Mouse (Mus musculus) limb, embryonic 12.5 days (tissue): ENCODE data around the gene Pnrc1. TPM values are rescaled to one million over a fixed set of nuclear protein-coding genes. Genes with fewer than 3 reads are reported as not detected.
"Not testable (repeated sequence)": the region's sequence is repeated elsewhere in the genome, so short reads cannot be mapped to it uniquely, and the experiment has no call there.

ENCODE experiments used
- ATAC-seq: fragments of 200-750 bp; cut with Nextera tagmentation; 2 replicates; pipeline ENCODE4 v1.8.0; 2017; ENCODE audit warnings: low read depth, moderate TSS enrichment; ENCODE audit not compliant: insufficient number of reproducible peaks, insufficient read depth, low FRiP score, low TSS enrichment
- H3K27ac ChIP-seq: fragments of 300-500 bp; sonication (generic); 2 replicates; pipeline ENCODE4 v1.5.1; 2016; ENCODE audit warnings: mild to moderate bottlenecking, moderate library complexity
- H3K27me3 ChIP-seq: fragments of 300-500 bp; sonication (generic); 2 replicates; pipeline ENCODE4 v1.6.1; 2016; ENCODE audit warnings: mild to moderate bottlenecking, moderate library complexity
- H3K36me3 ChIP-seq: fragments of 300-500 bp; sonication (generic); 2 replicates; pipeline ENCODE4 v1.6.1; 2016; ENCODE audit warnings: mild to moderate bottlenecking, moderate library complexity
- H3K4me1 ChIP-seq: fragments of 300-500 bp; sonication (generic); replicated peaks from 2 replicates; pipeline ENCODE4 v1.6.1; 2016
- H3K4me2 ChIP-seq: fragments of 300-500 bp; sonication (generic); 2 replicates; pipeline ENCODE4 v1.6.1; 2016; ENCODE audit warnings: mild to moderate bottlenecking, moderate library complexity
- H3K4me3 ChIP-seq: fragments of 300-500 bp; sonication (generic); replicated peaks from 2 replicates; pipeline ENCODE4 v1.5.1; 2016; ENCODE audit warnings: mild to moderate bottlenecking
- H3K9ac ChIP-seq: fragments of 300-500 bp; sonication (generic); replicated peaks from 2 replicates; pipeline ENCODE4 v1.6.1; 2016; ENCODE audit warnings: mild to moderate bottlenecking, moderate library complexity
- H3K9me3 ChIP-seq: fragments of 300-500 bp; sonication (generic); 2 replicates; pipeline ENCODE4 v1.6.1; 2016; ENCODE audit warnings: mild to moderate bottlenecking, moderate library complexity
- WGBS: fragments of 180-500 bp; shearing (Covaris S2); methylation state at CpG from one replicate; pipeline ENCODE4 v1.1.7; 2016; 5-methylcytosine and 5-hydroxymethylcytosine counted together
- polyA plus RNA-seq: library from polyadenylated mRNA; unstranded; fragments of >200 nt; fragmentation: Nextera tagmentation; extraction: Ambion mirVana; gene quantifications from 2 replicates; pipeline ENCODE4 v1.2.1, GENCODE M21; 2016

The Pnrc1 gene
- polyA plus RNA-seq, 1 experiment from 2014 or later: 128 TPM

DNA sequence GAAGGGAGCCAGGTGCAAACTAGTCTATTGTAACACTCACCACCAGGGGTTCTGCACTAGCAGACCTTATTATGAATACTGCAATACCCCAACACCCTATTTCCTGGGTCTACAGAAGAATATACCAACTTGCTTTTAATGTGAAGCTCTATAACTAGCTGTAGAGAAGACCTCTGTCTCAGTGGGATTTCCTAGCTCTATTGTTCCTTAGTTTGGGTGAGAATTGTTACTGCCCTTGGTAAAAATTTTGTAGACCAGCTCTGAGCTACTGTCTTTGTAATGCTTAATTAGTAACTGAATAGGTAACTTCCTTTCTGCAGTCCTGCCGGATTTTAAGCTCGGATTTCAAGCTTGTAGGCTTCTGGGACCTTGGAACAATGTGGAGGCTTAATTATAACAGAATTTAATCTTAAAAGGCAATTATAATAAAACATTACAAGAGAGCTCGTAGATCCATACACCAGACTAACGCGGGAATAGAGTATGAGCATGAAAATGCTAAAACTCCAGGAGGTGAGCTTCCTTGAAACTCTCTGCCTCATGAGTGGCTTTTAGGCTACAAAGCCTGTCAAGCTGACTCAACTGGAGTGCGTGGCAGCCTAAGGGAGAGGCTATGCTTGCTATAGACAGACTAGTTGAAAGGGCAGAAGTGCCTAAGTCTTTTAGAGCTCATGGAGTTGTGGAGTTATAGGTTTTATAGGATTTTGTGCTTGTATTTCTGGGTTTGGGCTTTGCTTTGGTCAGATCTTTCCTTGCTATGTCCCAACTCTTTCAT lies 11.1 kb upstream of the Pnrc1 start:
- not testable (repeated sequence) for H3K9me3 ChIP-seq, H3K9ac ChIP-seq, H3K27ac ChIP-seq, H3K27me3 ChIP-seq, ATAC-seq, H3K4me1 ChIP-seq, H3K4me2 ChIP-seq, H3K36me3 ChIP-seq, H3K4me3 ChIP-seq
- 85% methylated on average over 6 of the region's 6 CpGs for WGBS

DNA sequence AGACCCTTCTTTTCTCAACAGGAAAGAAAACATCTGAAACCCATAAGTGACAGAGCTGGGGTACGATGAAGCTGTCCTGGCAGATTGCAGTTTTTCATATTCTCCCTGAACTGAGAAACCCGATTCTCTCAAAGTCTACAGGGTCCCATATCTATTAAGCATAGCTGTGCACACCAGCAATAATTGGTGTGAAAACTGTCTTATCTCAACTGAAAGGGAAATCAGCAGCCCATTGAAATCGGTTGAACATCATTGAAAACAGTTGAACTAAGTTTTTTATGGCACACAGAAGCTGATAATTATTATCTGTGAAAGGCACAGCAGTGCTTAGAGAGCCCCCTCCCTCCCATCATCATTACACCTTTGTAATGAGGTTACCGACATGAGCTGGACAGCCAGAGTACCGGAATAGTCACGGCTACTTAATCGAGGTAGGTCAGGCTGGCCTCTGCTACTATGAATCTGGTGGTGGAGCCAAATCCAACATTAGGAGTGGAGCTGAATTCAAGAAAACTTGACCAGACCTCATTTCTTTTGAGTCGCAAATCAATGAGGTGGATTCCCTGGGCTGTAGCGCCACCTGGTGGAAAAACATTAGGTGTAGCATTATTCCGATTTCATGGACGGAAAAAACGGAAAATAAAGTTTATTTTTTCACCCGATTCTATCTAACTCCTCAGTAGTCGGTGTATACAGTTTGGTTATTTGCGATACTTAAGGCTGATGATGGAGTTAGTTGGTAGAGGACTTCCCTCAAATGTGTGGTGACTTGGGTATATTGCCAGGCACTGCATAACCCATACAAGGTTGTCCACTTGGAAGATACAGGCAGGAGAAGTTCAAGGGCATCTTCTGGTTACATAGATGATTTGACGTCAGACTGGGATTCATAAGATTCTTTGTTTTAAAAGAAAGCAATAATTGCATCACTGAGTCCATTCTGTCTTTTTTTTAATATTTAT lies 2.7 kb upstream of the Pnrc1 start:
- ATAC-seq: no peak
- no peaks in the 10 kb centered on the region for H3K36me3 ChIP-seq
- 21% methylated on average over 16 of the region's 16 CpGs for WGBS
- H3K4me1 ChIP-seq: peaks cover 7% of the 10 kb centered on the region; the same call in 1 of the 2 replicates
- no peak overlapping the region for H3K4me3 ChIP-seq
- no peak overlapping the region for H3K27ac ChIP-seq
- H3K4me2 ChIP-seq: peak overlapping the region; percentile 30; the same call in 1 of the 2 replicates
- H3K27me3 ChIP-seq: no peaks in the 10 kb centered on the region
- H3K9ac ChIP-seq: no peak overlapping the region
- H3K9me3 ChIP-seq: no peaks in the 10 kb centered on the region

DNA sequence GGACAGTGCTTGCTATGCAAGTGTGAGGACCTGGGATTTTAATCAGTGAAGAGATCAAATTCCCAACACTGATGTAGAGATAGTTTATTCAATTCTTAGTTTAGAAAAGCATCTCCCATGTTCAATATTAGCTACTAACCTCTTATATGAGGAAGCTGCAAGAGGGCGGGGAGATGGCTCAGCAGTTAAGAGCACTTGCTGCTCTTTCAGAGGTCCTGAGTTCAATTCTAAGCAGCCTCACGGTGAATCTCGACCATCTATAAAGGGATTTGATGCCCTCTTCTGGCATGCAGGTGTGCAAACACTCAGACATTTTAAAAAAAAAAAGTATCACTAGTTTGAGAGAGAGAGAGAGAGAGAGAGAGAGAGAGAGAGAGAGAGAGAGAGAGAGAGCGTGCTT lies 915 bp upstream of the Pnrc1 start:
- Histone ChIP-seq H3K9ac (no peak overlapping the region), H3K27ac (peak overlapping the region; percentile 81), H3K36me3 (no peaks in the 10 kb centered on the region), H3K9me3 (no peaks in the 10 kb centered on the region), H3K27me3 (no peaks in the 10 kb centered on the region), H3K4me3 (no peak overlapping the region), H3K4me2 (no peak overlapping the region), H3K4me1 (peaks cover 7% of the 10 kb centered on the region; the same call in 1 of the 2 replicates)
- WGBS: 66% methylated on average over 4 of the region's 4 CpGs
- no peak for ATAC-seq

DNA sequence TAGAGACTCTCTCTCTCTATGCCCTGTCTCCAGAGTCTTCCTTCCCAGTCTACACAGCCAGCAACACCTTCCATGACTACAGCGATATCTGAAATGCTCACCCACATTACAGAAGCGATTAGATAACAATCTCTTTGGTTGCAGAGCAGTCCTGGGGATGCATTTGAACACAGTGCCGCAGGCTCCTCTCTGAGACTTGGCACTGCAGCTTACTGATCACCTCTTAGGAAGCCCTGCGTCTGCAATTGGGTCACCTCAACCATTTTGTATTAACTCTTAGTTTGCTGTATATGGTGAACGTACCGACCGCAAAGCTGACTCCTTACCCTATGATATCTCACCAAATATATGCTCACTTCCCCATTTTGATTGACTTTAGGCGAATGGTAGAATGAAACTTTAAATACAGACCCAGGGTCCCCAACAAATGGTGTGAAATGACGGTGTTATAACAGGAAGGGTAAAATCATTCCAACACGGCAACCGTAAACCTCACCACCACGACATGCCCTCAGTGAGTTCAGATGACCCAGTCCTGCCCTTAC lies 785 bp downstream of the Pnrc1 start:
- H3K27ac ChIP-seq: peak overlapping the region; percentile 69
- WGBS: 83% methylated on average over 12 of the region's 12 CpGs
- no peak overlapping the region; the same call in 1 of the 2 replicates for H3K9ac ChIP-seq
- H3K4me3 ChIP-seq: peak overlapping the region; percentile 29
- peaks cover 7% of the 10 kb centered on the region; the same call in 1 of the 2 replicates for H3K4me1 ChIP-seq
- H3K27me3 ChIP-seq: no peaks in the 10 kb centered on the region
- no peaks in the 10 kb centered on the region for H3K36me3 ChIP-seq
- H3K4me2 ChIP-seq: peak overlapping the region; percentile 43
- ATAC-seq: no peak
- no peaks in the 10 kb centered on the region for H3K9me3 ChIP-seq

DNA sequence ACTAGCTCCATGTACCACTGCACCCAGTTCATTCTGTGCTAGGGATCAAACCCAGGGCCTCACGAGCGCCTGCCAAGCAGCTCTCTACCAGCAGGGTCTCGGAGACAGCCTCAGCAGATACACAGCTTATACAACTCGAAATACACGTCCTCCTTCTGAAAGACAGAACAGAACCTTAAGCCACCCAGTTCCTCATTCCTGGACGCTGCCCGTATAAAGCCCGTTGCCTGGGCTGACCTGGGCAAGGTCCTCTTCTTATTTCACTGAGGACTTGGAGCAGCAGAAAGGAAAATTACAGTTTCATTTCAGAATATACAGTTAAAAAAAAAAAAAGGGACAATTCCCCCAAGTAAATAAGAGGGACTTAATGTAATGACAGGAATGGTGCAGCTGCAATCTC lies 4.5 kb downstream of the Pnrc1 start:
- Histone ChIP-seq H3K4me3 (no peak overlapping the region), H3K4me1 (peaks cover 6% of the 10 kb centered on the region; the same call in 1 of the 2 replicates)
- ATAC-seq: no peak

DNA sequence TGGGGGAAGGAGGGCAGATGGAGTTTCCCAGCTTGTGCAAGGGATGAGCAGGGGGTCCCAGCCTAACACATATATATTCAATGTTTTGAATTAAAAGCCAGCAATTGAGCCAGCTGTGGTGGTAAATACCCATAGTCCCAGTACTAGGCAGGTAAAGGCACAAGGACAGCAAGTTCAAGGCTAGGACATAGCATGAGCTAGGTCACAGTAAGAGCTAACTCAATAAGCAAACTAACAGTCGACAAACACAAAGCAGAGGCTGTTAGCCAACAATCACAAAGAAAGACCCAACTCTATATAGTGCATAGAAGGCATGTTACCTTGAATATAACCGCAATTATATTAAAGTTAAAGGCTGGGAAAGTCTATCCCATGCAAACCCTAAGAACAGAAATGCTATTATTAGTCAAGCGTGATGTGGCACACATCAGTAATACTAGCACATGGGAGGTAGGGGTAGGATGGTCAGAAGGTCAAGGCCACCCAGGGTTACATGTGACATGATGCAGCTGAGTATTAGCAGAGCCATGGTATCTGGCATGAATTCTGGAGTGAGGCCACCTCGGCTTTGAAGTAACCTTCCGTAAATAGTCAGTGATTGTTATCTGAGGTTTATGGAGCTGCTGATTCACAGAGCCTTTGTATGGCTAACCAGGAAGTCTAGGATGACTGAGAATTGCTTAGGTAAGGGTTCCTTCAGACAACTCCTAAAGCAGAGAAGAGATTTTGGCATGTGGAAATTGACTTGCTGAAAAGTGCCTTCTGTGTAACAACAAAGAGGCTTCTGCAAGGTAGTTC lies 5.7 kb downstream of the Pnrc1 start:
- Histone ChIP-seq H3K27me3 (no peaks in the 10 kb centered on the region), H3K9ac (no peak overlapping the region), H3K4me1 (0 out of 2 replicates have a peak, but pooled peaks cover 2% of the 10 kb centered on the region), H3K4me2 (no peak overlapping the region), H3K4me3 (no peak overlapping the region), H3K36me3 (no peaks in the 10 kb centered on the region), H3K27ac (no peak overlapping the region), H3K9me3 (no peaks in the 10 kb centered on the region)
- ATAC-seq: no peak
- 75% methylated on average over 5 of the region's 5 CpGs for WGBS

More for the DNA sequence above, 4.5 kb downstream of the Pnrc1 start:
- WGBS: 89% methylated on average over 8 of the region's 8 CpGs
- Histone ChIP-seq H3K9ac (no peak overlapping the region), H3K9me3 (no peaks in the 10 kb centered on the region), H3K27me3 (no peaks in the 10 kb centered on the region), H3K4me2 (no peak overlapping the region), H3K36me3 (no peaks in the 10 kb centered on the region), H3K27ac (no peak overlapping the region)

DNA sequence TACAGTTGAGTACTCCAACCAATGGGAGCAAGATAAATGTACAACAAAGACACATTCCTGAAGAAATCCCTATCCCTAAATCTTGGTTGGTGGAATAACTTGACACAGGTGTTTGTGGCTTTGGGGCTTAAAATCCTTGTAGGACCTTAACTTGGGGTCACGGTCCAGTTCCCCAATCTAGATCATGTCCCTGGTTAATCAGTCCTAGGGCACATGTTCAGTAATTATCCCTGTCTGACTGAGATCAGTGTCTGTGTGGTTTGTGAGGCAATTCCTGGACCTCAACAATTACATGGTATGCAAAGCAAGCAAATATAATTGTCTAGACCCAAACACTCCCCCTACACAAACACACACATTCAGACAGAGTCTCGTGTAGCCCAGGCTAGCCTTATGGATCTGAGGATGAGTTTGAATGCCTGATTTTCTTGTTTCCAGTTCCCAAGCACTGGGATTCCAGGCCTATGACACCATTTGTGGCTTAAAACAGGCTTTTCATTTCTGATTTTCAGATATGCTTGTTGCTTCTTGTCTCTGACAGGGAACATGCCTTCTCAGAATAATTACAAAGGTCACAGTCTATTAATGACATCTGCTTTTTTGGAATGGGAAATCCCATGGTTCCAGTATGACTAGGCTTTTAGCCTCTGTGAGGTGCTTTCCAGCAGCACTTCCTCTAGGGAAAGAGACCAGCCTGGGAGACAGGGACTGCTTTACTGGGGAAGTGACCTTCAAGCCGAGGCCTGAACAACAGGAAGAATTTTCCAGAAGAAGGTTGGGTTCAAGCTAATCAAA lies 7.9 kb downstream of the Pnrc1 start:
- Histone ChIP-seq H3K4me3 (no peak overlapping the region), H3K4me1 (no peaks in the 10 kb centered on the region), H3K9ac (no peak overlapping the region), H3K36me3 (no peaks in the 10 kb centered on the region), H3K9me3 (no peaks in the 10 kb centered on the region), H3K27me3 (no peaks in the 10 kb centered on the region), H3K27ac (no peak overlapping the region), H3K4me2 (no peak overlapping the region)
- WGBS: 76% methylated on average over 3 of the region's 3 CpGs
- no peak for ATAC-seq

DNA sequence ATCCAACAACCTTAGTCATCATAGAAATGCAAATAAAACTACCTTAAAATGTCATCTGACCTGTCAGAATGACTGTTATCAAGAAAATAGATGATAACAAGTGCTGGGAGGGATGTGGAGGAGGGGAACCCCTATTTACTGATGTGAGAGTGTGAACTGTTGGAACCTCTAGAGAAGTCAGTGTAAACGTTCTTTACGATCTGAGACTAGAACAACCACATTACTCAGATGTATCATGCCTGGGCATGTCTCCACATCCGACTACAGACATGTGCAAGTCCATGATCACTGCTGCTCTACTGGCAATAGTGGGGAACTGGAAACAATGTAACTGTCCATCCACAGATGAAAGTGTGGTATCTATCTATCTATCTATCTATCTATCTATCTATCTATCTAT lies 16.5 kb downstream of the Pnrc1 start:
- Histone ChIP-seq H3K4me1 (0 out of 2 replicates have a peak, but pooled peaks cover 3% of the 10 kb centered on the region), H3K27me3 (no peaks in the 10 kb centered on the region), H3K27ac (no peak overlapping the region), H3K36me3 (no peaks in the 10 kb centered on the region), H3K9ac (no peak overlapping the region), H3K9me3 (no peaks in the 10 kb centered on the region), H3K4me3 (no peak overlapping the region), H3K4me2 (no peak overlapping the region)
- ATAC-seq: no peak
- 71% methylated on average over 3 of the region's 3 CpGs for WGBS

DNA sequence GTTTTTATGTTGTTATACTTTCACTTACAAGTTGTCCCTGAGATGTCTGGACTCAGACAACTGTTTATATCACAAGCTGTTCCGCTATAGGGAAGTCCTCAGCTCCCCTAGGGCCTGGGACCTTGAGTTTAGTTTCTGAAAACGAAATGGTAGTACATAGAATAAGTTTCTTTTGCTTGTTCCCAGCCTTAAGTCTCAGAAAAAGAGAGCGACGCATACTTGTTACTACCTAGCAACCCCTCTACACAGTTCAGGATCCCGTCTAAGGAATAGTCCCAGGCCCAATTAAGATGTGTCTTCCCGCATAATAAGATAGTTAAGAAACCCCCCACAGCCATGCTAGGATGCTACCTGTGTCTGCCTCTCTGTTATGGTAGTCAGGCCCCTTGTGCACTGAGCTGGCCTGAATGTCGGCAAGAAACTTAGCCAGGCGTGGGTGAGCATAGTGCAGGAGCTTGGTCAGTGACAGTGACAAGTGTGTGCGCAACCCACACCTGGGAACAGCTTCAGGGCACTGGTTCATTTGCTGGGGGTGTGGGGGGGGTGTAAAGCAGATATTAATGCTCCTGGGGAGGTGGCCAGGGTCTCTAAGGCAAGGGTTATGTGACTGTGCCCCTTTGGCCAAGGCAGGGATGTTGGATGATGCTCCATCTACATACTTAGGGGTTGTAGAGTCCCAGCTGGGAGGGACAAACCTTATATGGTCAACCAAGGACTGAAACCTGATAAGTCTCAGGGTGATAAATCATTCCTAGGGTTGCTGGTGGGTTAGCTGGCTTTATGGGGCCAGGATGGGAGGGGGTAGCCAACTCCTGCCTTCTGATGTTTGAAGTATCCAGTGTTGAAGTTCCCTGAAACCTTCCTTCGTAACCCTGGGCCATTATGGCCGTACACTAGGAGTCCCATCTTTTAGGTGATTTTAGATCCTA lies 19.3 kb downstream of the Pnrc1 start:
- WGBS: 78% methylated on average over 11 of the region's 11 CpGs
- Histone ChIP-seq H3K27me3 (no peaks in the 10 kb centered on the region), H3K9ac (no peak overlapping the region), H3K9me3 (no peaks in the 10 kb centered on the region), H3K36me3 (no peaks in the 10 kb centered on the region), H3K4me2 (no peak overlapping the region), H3K27ac (no peak overlapping the region), H3K4me3 (no peak overlapping the region), H3K4me1 (0 out of 2 replicates have a peak, but pooled peaks cover 3% of the 10 kb centered on the region)
- no peak for ATAC-seq
